Mouse (Mus musculus) CD4-positive, CD25-positive, alpha-beta regulatory T cell, adult 4 months (primary cell): ENCODE measurements around the gene Ttbk1. TPM values are rescaled to one million over a fixed set of nuclear protein-coding genes. Genes with fewer than 3 reads are reported as not detected.

ENCODE experiments used
- ATAC-seq: one replicate; pipeline ENCODE4 v1.8.0; 2017
- polyA plus RNA-seq, 2 experiments: library from polyadenylated mRNA; unstranded; fragments of 100-300 nt; shearing (Covaris generic); gene quantifications; one replicate each; pipeline ENCODE4 v1.2.1; 2017

The Ttbk1 gene
- polyA plus RNA-seq, 2 experiments from 2014 or later, result 0.24 to 0.55 TPM

- ATAC-seq, result no peak
These were observed 10.9 kb downstream of the Ttbk1 start for GRCm38 (mm10) chr17:46476601-46477000.

GRCm38 (mm10) chr17:46467830-46468229 is 19.6 kb downstream of the Ttbk1 start:
- no peak for ATAC-seq

DNA sequence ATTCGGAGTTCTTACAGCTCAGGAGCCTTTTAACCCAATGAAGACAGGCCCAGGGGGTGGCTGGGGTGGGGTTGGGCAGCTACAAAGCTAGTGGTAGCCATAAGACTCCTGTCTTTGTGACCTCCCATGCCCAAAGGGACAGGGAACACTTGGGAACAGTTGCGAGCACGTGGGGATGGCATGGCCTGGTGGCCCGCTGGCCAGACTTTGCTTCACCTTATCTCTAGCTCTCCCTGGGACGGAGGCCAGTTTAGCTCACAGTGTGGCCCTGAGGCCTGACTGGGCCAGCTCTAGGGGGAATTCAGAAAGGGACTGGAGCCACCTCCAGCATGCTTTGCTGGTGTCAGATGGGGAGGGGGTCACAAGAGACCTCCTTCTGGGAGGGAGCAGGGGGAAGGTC is 25.2 kb downstream of the Ttbk1 start:
- no peak for ATAC-seq

DNA sequence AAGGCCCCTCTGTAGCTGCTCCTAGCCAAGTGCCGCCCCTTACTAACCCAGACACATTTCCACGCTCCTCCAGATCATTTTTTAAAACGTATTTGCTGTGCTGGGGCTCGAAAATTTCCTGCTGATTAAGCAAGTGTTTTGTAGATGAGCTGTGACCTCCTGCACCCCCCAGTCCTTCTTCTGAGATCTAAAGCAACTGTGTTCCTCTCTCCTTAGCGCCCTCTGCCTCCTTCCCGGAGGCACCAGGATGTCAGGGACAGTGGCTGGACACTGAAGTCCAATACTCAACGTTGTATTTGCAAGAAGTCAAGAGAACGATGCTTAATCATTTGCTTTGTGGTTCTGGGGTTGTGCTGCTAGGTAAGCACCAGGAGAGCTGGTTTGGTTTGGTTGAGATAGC is 26.1 kb downstream of the Ttbk1 start:
- no peak for ATAC-seq

DNA sequence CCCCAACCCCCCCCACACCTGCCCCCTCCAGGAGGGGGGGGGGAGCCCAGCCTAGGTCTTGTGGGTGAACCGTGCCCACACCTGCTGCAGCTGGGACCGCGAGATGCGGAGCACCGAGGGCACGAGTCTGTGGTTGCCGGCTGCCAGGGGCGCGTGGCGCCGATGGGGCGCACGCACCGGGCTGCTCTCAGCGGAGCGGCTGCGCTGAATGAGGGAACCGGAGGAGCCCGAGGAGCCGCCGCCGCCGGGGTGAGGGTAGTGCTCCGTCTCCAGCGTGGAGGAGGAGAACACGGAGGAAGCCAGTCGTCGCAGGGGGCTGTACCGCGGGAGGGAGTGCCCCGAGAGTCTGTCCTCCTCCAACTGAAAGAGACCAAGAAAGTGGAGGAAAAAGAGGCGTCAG is 26.8 kb downstream of the Ttbk1 start:
- ATAC-seq, result no peak

DNA sequence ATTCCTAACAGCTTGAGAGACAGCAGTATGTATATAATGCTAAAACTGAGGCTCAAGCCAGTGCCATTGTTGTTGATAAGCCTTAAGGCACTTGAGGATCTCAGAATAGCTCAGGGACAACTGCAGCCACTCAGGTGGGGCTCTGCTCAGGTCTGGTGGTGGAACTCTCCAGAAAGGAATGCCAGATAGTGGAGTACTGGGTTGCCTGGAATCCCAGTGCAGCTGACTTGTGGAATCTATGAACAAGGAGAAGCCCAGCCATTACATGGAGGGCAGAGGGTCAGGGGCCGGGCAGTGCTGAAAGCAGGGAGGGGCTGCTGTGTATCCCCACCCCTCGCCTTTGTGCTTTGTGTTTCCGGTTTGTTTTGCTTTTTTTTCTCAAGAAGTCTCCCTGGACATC is 29.0 kb downstream of the Ttbk1 start:
- no peak for ATAC-seq

- ATAC-seq, result no peak
These were observed 29.7 kb downstream of the Ttbk1 start for GRCm38 (mm10) chr17:46457791-46458190.

GRCm38 (mm10) chr17:46455110-46455691 is 32.3 kb downstream of the Ttbk1 start:
- no peak for ATAC-seq

GRCm38 (mm10) chr17:46454539-46454938 is 32.9 kb downstream of the Ttbk1 start:
- no peak for ATAC-seq

- no peak for ATAC-seq
These were observed 33.5 kb downstream of the Ttbk1 start for GRCm38 (mm10) chr17:46453970-46454411.

GRCm38 (mm10) chr17:46453302-46453948 is 34.0 kb downstream of the Ttbk1 start:
- ATAC-seq, result no peak

DNA sequence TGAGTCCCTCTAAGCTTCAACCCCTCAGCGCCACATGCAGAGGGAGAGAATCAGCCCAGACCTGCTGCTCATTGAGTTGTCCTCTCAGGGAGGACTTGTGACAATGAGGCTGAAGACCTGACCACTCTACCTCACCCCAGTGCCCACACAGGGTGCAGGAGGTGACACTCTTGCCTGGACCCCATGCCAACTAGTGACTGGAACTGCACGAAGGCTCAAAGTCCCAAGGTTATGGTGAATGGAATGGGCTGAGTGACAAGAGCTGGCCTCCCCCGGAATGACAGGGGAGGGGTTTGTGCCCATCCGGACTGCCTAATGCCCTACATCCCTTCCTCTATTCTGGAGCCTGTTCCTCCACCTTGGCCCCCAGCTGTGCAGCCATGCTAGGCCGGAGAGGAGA is 34.8 kb downstream of the Ttbk1 start:
- no peak for ATAC-seq

DNA sequence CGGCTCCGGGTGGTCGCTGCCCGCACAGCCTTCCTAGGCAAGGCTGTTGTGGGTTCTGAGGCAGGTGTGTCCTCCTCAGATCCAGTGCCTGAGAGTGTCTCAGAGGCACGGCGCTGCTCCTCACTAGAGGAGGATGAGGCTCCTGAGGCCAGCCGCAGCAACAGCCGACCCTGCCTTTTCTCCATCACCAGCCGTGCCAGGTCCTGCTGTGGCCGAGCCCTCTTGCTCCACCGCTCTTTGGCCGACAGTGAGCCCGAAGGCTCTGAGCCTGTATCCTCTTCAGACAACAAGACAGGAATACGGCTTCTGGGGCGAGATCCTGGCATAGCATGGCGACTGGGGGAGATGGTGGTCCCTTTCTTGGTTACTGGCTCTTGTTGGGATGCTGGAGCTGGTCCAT is 41.2 kb downstream of the Ttbk1 start:
- ATAC-seq, result no peak

- no peak for ATAC-seq
These were observed 42.5 kb downstream of the Ttbk1 start for GRCm38 (mm10) chr17:46444839-46445579.

- ATAC-seq, result no peak
These were observed 48.3 kb downstream of the Ttbk1 start for GRCm38 (mm10) chr17:46439176-46439575.

GRCm38 (mm10) chr17:46438298-46438873 is 49.1 kb downstream of the Ttbk1 start, which contains the start of gene Slc22a7:
Slc22a7 (minus strand) TSS chr17:46438457.
- ATAC-seq, result no peak

DNA sequence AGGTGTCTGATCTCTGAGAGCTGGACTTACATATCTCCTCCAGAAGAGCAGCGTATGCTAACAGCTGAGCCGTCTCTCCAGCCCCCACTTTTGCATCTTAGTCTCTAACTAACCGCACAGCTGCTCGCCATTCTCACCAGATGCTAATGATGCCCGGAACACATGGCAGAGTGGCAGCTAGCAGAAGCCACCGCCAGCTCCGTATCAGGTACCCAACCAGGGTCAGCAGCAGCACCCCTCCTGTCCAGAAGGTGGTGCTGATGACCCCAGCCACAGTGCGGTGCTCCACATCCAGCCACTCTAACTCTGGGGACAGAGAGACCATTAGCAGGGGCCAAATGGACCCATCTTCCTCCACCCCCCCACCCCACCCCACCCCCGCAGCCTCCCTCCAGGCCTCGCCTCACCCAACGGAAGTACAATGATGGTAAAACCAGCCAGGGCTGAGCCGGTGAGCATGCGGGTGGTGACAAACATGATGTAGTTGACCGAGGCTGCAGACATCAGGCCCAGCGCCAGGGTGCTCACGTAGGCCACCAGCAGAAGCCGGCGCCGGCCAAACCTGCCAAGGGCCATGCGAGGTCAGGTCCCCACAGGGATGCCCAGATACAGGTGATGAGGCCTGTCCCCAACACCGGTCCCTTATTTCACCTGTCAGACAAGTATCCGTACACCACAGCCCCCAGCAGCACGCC is 50.7 kb downstream of the Ttbk1 start:
- no peak for ATAC-seq

GRCm38 (mm10) chr17:46433627-46434026 is 53.8 kb downstream of the Ttbk1 start:
- no peak for ATAC-seq

DNA sequence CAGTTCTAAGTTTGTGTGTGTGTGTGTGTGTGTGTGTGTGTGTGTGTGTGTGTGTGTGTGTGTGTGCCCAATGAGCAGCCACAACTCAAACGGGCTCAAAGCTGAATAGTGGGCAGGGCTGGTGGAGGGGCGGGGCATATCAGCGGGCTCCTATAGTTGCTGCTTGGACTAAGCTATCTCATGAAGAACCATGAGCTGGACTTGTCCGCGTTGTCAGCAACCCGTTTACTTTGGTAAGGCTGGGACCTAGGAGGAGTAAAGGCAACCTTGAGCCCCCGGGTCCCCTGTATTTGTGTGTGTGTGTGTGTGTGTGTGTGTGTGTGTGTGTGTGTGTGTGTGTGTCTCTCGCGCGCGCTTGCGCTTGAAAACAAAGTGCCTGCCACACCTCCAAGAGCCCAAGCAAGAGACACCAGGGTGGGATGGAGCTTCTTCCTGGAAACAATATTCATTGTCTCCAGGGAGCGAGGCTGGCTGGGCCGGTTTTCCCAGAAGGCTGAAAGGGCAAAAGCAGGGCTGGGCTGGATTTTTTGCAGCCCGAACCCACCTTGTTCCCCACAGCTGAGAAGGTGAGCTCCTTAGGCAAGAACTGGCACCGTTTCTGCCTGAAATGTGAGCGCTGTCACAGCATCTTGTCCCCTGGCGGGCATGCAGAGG is 58.6 kb downstream of the Ttbk1 start, which contains the start of gene Crip3:
Gene Crip3 (plus strand): TSS at position 166 of the 654 bp plus-strand sequence.
- no peak for ATAC-seq

DNA sequence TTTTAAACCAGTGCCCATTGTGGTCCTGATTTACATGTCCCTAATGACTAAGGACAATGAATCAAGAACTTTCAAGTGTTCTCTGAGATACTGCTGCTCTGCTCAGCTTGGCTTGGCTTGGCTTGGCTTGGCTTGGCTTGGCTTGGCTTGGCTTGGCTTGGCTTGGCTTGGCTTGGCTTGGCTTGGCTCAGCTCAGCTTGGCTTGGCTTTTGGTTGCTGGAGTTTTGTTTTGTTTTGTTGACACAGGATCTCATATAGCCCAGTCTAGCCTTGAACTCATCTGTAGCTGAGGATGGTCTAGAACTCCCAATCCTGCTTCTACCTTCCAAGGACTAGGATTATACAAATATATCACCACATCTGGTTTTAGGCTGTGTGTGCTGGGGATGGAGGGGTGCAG is 61.0 kb downstream of the Ttbk1 start:
- no peak for ATAC-seq

DNA sequence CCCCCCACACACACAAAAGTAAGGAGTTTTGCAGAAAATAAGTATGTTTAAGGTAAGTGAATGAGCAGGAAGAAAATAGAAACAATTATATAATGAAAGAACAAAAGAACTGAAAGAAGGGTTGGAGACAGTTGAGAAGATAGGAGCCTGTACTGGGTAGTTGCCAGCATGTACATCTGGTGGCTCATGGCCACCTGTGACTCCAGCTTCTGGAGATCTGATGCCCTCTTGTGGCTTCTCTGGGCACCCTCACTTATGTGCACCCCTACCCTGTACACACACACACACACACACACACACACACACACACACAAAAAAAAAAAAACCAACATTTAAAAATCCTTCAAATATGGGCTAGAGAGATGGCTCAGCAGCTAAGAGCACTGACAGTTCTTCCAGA is 67.8 kb downstream of the Ttbk1 start:
- no peak for ATAC-seq

DNA sequence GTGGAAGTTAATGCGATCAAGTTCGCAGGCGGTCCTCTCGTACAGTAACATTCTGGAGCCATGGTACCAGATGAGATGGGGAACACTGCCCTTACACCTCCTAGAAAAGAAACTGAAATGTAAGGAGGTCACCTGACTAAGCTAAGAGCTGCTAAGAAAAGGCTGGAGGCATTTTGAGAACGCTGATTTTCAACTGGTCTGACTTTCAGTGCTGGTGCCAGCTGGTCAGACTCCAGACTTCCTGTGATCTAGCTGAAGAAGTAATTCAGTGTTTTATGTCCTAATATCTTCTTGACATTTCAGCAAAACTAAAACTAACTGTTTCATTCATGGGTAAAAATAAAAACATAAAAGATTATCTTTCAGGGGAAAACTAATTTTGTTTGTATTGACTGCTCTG is 68.8 kb downstream of the Ttbk1 start:
- no peak for ATAC-seq
